Mouse (Mus musculus): Measurements from ENCODE around the gene Ripor2.
"Not testable (repeated sequence)": the region's sequence is repeated elsewhere in the genome, so short reads cannot be mapped to it uniquely, and the experiment has no call there.

Ripor2 gene

GRCm38 (mm10) chr13:24715601-24716000, 133.6 kb downstream of the Ripor2 start:
- DNase-seq: no peak

- no peak for DNase-seq
Measured at GRCm38 (mm10) chr13:24716441-24716840, 134.5 kb downstream of the Ripor2 start.

- no peak for DNase-seq
Measured at GRCm38 (mm10) chr13:24717677-24718076, 135.7 kb downstream of the Ripor2 start.

DNA sequence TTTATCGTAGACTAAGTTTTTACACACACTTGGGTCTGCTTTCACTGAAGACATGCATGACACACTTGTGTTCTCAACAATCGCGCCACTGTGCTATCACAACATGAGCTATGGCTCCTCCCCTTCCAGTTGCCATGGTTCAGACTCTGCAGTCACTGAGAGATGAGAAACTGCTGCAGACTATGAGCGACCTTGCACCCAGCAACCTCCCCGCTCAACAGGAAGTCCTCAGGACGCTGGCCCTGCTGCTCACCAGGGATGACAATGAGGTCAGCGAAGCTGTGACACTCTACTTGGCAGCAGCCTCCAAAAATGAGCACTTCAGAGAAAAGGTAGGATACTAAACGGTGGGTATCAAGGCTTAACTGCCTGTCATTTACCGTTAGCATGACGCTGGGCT, 139.5 kb downstream of the Ripor2 start:
- no peak for DNase-seq

- DNase-seq: no peak
Measured at GRCm38 (mm10) chr13:24723699-24724394, 141.9 kb downstream of the Ripor2 start.

- DNase-seq: no peak
Measured at GRCm38 (mm10) chr13:24724395-24724759, 142.4 kb downstream of the Ripor2 start.

DNA sequence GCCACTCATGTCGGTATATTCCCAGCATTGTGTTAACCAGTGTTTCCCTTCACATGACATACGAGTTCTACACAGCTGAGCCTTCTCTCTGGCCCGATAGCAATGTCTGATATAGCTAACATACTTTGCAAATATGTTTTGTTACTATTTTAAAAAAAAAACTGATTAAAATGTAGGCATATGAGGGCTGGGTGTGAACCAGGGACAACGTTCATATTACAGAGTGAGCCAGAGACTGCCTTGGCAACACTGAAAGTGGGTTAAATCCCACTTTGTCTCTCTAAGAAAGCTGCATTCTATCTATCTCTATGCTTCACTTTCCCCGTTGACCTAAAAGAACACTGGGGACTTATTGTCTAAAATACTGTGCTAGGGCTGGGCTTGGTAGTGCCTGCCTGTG, 147.1 kb downstream of the Ripor2 start:
- DNase-seq: no peak

- no peak for DNase-seq
Measured at GRCm38 (mm10) chr13:24734502-24734901, 152.5 kb downstream of the Ripor2 start.

- no peak for DNase-seq
Measured at GRCm38 (mm10) chr13:24735608-24736131, 153.7 kb downstream of the Ripor2 start.

- no peak for DNase-seq
Measured at GRCm38 (mm10) chr13:24741028-24741427, 159.0 kb downstream of the Ripor2 start, which contains the start of gene Armh2. Gene Armh2 (plus strand): TSS chr13:24741232.

GRCm38 (mm10) chr13:24747823-24748222, 165.8 kb downstream of the Ripor2 start:
- no peak for DNase-seq

DNA sequence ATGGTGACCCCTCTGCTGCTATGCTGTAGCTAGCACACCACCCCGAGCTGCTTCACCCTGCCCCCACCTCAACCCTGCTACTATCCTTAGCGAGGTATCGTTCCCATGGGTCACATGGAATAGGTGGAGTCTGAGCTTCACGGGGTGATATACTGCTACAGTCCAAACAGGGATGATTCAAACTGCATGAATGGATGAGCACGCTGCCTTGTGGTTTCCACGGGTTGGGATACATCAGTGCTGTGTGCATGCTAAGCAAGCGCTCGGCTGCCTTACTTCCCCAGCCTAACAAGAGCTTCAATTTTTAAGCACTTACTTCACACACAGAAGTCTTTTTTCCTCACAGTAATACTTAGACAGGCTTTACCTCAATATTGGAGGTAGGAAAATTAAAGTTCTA, 168.8 kb downstream of the Ripor2 start:
- DNase-seq: no peak

- DNase-seq: no peak
Measured at GRCm38 (mm10) chr13:24751396-24751795, 169.4 kb downstream of the Ripor2 start.

DNA sequence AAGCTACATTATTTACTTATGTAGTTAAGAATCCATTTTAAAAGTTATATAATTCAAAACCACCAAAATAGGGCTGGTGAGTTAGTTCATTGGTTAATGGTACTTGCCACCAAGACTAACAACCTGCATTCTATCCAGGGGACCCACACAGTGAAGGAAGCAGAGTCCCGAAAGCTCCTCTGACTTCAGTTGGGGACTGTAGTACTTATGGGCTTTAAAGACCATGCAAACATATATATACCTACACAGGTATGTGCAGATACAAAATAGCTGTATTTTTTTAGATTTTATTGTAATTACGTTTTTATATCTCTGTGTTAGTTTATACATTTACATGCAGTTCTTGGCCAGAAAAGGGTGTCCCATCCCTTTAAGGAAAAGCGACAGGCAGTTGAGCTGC, 174.8 kb downstream of the Ripor2 start:
- DNase-seq: no peak

DNA sequence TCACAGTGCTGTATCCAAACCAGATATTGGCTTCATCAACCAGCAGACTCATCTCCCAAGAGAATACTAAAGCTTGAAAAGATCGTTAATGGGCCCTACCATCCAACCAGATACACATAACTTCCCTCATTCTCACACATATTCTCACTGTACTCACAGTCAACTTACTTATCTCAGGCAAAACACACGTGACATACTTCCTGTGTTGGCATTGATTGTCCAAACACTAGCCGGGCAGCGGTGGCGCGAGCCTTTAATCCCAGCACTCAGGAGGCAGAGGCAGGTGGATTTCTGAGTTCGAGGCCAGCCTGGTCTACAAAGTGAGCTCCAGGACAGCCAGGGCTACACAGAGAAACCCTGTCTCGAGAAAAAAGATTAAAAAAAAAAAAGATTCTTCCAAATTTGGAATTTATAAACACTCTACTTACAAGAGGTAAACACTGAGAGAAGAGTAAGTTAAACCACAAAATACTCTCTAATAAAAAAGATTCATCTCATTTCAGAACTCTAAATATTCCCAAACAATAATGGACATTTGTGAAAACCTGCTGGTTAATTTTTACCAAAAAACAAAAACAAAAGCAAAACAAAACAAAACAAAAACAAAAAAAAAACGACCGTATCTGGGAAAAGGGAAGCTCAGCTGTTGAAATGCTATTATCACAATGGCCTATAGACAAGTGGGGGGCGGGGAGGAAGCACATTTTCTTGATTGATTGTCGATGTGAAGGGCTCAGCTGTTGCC, 176.0 kb downstream of the Ripor2 start:
- DNase-seq: no peak

DNA sequence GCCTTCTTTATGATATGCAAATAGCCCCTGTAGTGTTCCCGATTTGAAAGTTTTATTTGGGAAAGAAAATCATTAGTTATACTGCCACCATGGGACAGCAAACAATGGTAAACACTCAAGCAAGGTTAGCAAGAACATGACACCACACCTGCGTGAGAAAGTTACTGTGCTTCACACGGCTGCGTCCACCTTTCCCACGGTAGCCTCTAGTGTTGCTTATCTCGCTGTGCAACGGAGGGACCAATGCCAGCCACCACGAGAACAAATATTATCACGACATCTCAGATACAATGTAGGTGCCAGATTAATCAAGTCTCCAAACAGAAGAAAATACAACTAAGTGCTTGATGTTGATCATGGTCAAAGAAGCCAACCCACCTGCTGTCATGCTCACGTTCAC, 177.5 kb downstream of the Ripor2 start:
- DNase-seq: no peak

DNA sequence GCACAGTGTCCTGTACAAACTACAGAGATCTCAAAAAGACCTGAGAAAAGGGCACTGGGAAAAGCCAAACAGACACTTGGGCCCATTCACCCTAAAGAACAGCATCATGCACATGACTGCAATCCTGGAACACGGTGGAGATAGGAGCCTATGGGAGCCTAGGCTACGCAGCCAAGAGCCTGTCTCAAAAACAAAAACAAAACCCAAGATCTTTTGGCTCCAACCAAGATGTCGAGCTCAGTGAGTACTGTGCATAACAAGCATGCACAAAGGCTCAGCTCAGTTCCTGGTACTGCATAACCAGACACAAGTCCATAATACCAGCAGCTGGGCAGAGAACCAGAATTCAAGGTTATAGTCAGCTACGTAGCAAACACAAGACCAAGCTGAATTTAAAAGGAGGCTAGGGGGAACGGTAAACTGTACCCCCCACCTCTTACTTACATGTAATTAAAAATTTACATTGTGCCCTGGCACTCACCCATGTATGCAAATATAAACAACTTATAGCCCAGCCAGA, 178.4 kb downstream of the Ripor2 start:
- DNase-seq: peak; percentile 16

- no peak for DNase-seq
Measured at GRCm38 (mm10) chr13:24761083-24761402, 179.1 kb downstream of the Ripor2 start.

DNA sequence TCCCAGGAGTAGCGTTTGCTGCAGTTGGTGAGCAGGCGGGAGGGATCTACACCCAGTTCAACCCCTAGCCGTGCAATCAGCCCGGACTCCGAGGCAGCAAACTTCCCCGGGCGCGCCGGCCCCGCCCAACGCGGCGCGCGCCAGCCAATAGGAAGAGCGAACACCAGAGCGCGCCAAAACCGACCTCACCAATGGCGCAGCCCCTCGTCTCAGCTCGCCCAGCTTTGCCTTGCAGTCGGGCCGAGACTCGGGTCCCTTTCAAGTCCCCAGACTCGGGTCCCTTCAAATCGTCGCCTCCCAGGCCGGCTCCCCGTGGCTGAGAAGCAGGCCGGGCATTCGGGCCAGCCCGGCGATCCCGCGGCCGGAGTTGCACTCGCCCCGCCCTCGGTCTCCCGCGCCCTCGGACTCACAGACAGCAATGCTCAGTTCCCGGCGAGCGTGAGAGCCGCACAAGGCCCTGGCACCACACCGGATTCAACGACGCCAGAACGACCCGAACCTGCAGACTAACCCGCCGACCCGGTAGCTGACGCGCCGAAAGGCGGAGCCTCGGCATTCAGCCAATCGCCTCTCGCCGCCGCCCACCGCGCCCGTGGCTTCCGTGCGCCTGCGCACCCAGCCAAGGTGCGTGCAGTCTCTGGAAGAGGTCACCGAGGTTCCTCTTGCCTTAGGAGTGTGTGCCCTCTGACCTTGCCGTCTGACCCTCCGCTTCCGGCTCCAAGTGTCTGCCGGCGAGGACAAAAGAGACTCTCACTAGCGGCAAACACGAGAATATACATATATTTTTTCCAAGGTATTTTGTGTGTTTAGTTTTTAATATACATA, 179.6 kb downstream of the Ripor2 start, which contains the start of gene Gmnn:
Gene Gmnn (minus strand): TSS at position 521 of the 825 bp plus-strand sequence.
- peak; percentile 83 for DNase-seq

DNA sequence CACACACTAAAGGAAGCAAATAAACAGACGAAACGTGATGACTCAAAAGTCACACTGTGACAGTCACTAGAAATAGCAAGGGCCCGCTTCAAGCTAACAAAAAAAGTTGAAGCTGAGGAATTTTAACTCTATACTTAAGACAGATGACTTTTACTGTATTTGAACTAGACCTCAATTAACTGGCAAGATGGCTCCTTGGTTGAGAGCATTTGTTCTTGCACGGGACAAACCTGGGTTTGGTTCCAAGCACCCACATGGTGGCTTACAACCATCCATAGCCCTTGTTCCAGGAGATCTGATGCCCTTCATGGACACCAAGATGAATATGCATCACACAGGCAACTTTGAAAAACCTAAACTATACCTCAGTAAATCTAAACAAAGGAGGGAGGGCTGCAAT, 180.3 kb downstream of the Ripor2 start:
- no peak for DNase-seq

DNA sequence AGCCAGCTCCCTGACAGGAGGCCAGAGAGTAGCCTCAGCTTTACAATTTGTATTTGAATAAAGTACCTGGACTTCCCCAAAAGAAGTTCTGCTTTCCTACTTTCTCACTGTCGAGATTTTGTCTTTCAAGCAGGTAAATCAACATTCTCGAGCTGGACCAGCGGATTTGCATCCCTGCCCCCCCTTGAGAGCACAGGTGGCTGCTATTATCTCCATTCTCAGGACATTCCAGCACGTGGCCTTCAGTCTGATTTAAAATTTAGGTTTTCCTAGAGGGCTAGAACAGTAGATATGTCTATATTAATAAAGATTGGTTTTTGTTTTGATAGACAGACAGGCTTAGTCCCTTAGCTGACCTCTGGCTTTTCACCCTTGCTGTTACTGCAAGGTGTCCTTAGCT, 185.8 kb downstream of the Ripor2 start:
- not testable (repeated sequence) for DNase-seq

DNA sequence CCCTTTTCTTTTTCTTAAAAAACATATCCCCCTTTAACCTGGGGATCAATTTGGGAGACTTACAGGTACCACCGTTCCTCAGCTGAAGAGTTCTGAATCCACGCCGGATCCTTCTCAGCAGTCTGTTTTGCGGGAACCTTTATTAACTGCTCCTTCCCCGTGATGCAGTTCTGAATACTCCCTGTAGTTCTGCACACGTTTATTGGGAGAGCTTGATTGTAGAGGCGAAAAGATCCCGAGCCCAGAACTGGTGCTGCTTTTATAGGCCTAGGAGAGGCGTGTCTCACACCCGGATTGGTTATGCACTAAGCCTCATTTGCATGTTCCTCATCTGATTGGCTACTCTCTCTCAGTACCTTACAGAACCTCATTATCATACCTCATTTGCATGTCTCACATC, 189.5 kb downstream of the Ripor2 start:
- DNase-seq: not testable (repeated sequence)

Data from cerebellum, adult 9-10 months (tissue).